Mouse (Mus musculus) spleen, postnatal 0 days (tissue): ENCODE results near the gene Lin28a. TPM values are rescaled to one million over a fixed set of nuclear protein-coding genes. Genes with fewer than 3 reads are reported as not detected.

ENCODE experiments used
- polyA plus RNA-seq: library from polyadenylated mRNA; unstranded; fragments of >200 nt; fragmentation: Nextera tagmentation; extraction: Ambion mirVana; gene quantifications from 2 replicates; pipeline ENCODE4 v1.2.1, GENCODE M21; 2015

Gene Lin28a
- 1.3 and 2.2 TPM in 2 replicates for polyA plus RNA-seq

GRCm38 (mm10) chr4:134018779-134019145, at the start of gene Lin28a:
Gene Lin28a (minus strand): TSS chr4:134018841.

GRCm38 (mm10) chr4:134060135-134060865, 41.7 kb upstream of the Lin28a start, which contains the start of gene Crybg2:
Gene Crybg2 (plus strand): TSS chr4:134060815.

GRCm38 (mm10) chr4:134053538-134053937, 34.9 kb upstream of the Lin28a start, which contains the start of gene Zfp683:
Gene Zfp683 (plus strand): TSS chr4:134053838.

GRCm38 (mm10) chr4:134000466-134001438, 17.9 kb downstream of the Lin28a start, which contains the start of gene Dhdds:
Gene Dhdds (minus strand): TSS chr4:134000918.

GRCm38 (mm10) chr4:133968150-133968921, 50.3 kb downstream of the Lin28a start, which contains the start of gene Hmgn2:
Gene Hmgn2 (minus strand): TSS chr4:133968650.

Other genes starting within 250 kb of the Lin28a start
- 78.2 and 78.6 TPM in 2 replicates for gene Rps6ka1, start 131.0 kb downstream of the Lin28a start, polyA plus RNA-seq
- 1,054 and 1,194 TPM in 2 replicates for gene Hmgn2, start 50.2 kb downstream of the Lin28a start, polyA plus RNA-seq
- 17.5 and 18.5 TPM in 2 replicates for gene Dhdds, start 17.9 kb downstream of the Lin28a start, polyA plus RNA-seq
- gene Zfp683, start 35.0 kb upstream of the Lin28a start, polyA plus RNA-seq, result 0.08 and 0.15 TPM in 2 replicates
- gene Crybg2, start 42.0 kb upstream of the Lin28a start, polyA plus RNA-seq, result 1.9 TPM in 2 replicates
- gene Cd52, start 76.2 kb upstream of the Lin28a start, polyA plus RNA-seq, result 274 and 378 TPM in 2 replicates
- gene Ubxn11, start 83.7 kb upstream of the Lin28a start, polyA plus RNA-seq, result 3.3 and 4.5 TPM in 2 replicates
- 386 and 481 TPM in 2 replicates for gene Sh3bgrl3, start 109.9 kb upstream of the Lin28a start, polyA plus RNA-seq
- gene Cep85, start 168.3 kb upstream of the Lin28a start, polyA plus RNA-seq, result 113 and 118 TPM in 2 replicates
- not detected in 2 replicates for gene Gm7534, start 184.2 kb upstream of the Lin28a start, polyA plus RNA-seq
- gene Catsper4, start 208.5 kb upstream of the Lin28a start, polyA plus RNA-seq, result not detected in 2 replicates
- gene Cnksr1, start 219.6 kb upstream of the Lin28a start, polyA plus RNA-seq, result 0.16 TPM in 2 replicates
- gene E130218I03Rik, start 224.8 kb upstream of the Lin28a start, polyA plus RNA-seq, result 0.17 and 0.51 TPM in 2 replicates
- gene Zfp593, start 226.8 kb upstream of the Lin28a start, polyA plus RNA-seq, result 12.5 and 13.6 TPM in 2 replicates
- not detected in 2 replicates for gene Gm30191, start 228.1 kb upstream of the Lin28a start, polyA plus RNA-seq
- 8.5 and 9.0 TPM in 2 replicates for gene Grrp1, start 235.3 kb upstream of the Lin28a start, polyA plus RNA-seq